In the genomic region with DNA sequence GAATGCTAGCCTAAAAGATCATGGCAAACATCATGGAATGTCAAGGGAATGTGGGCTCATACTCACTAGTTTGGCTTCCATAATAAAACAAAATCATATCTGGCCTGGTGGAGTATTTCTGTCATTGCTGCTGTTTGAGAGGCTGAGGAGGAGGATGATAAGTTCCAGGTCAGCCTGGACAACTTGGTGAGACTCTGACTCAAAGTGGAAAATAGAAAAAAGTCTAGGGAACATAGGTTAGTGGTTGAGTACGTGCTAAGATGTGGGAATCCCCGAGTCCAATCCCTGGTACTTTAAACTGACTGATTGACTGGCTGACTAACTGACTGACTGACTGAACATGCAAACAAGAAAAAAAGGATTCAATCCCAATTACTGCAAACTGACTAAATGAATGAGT, we compare ENCODE assay signal across 17 mouse cellular contexts.
"Had no signal": no experiment of that assay in that cellular context is flagged by ENCODE, and none has a peak within 500 bp of the region (broad histone marks: within the 10 kb centered on the region; RNA-seq: fewer than 3 reads in every experiment).

No protein-coding gene starts in this region.

- DNase-seq: liver, postnatal 0 days; lung, adult 2 months; lung, postnatal 14 days; lung, postnatal 36 days; right cerebral cortex, postnatal 14 days; thymus, adult 2 months; thymus, postnatal 25 days; thymus, postnatal 4 days had no signal

- H3K4me1 ChIP-seq: lung, embryonic 15.5 days; megakaryocyte, embryonic 14.5 days; midbrain, embryonic 15.5 days; neural tube, embryonic 12.5 days had no signal

- H3K27ac ChIP-seq: lung, embryonic 15.5 days; macrophage; midbrain, embryonic 13.5 days; midbrain, embryonic 15.5 days; neural tube, embryonic 12.5 days; stomach, embryonic 15.5 days; stomach, postnatal 0 days had no signal

- H3K9me3 ChIP-seq: lung, embryonic 15.5 days; midbrain, embryonic 13.5 days; midbrain, embryonic 15.5 days; neural tube, embryonic 12.5 days had no signal

- H3K4me2 ChIP-seq: lung, embryonic 15.5 days; midbrain, embryonic 11.5 days; midbrain, embryonic 13.5 days; midbrain, embryonic 15.5 days; neural tube, embryonic 12.5 days; stomach, embryonic 15.5 days had no signal

- H3K4me3 ChIP-seq: lung, embryonic 15.5 days; megakaryocyte, embryonic 14.5 days; midbrain, embryonic 13.5 days; midbrain, embryonic 15.5 days; neural tube, embryonic 12.5 days; stomach, embryonic 15.5 days had no signal

- H3K36me3 ChIP-seq: lung, embryonic 15.5 days; midbrain, embryonic 13.5 days; midbrain, embryonic 15.5 days; neural tube, embryonic 12.5 days; stomach, embryonic 15.5 days had no signal

- H3K27me3 ChIP-seq: lung, embryonic 15.5 days; megakaryocyte, embryonic 14.5 days; midbrain, embryonic 13.5 days; midbrain, embryonic 15.5 days; neural tube, embryonic 12.5 days; stomach, embryonic 15.5 days had no signal
